Mouse (Mus musculus): ENCODE measurements around the gene Hsf2bp.

Gene Hsf2bp

DNA sequence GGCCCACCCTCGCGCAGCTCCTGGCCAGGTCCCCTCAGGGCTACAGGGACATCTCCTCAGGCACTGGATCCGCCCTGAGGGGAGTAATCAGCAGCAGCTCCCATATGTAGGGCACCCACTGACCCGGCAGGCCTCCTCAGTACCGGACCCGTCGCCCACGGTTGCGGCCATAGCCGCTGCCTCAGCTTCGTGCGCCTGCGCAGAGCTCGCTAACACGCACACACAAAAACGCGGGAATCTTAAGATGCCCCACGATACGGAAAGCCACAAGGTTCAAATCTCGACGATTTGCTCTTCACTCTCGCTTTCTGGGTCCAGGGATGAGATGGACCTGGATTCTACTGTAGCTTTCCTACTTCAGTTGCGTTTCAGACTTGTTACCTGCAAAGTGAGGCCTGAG, 1.8 kb downstream of the Hsf2bp start:
- DNase-seq (ENCODE audit: low read depth, low spot score): peak; percentile 93

DNA sequence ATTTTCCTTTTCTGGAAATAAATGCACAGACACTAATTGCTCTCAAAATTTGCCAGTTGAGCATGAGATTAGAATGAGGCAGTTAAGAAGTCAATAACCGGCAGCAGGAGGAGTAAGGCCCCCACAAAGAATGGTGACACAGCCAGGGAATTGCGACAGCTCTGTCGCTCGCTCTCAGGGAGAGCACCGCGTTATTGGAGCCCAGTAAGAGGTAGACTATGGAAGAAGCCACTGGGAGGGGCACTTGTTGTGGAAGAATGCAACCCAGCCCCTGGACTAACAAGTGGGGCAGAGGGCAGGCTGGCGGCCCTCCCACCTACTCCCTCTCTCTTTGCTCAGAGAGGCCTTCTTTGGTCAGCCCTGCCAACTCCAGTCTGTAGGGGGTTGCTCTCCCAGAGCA, 4.5 kb downstream of the Hsf2bp start:
- DNase-seq (ENCODE audit: low read depth, low spot score): no peak

DNA sequence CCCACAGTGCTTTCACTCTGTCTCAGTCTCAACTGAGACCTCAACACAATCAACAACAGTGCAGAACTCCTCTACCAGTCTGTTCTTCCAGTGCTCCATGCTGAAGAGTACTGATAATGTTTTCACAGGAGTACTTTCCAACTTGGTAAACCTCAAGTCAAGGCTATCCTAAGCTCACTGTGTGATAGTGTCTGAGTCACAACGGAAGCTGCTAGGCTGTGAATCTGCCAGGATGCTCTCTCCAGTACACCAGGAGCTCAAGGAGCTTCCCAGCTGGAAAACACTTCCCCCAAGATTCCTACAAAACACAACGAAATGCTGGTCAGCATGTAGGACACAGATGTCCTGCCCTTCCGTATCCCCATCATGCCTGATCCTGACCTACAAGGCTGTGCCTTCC, 7.8 kb downstream of the Hsf2bp start:
- no peak for DNase-seq (ENCODE audit: low read depth, low spot score)

DNA sequence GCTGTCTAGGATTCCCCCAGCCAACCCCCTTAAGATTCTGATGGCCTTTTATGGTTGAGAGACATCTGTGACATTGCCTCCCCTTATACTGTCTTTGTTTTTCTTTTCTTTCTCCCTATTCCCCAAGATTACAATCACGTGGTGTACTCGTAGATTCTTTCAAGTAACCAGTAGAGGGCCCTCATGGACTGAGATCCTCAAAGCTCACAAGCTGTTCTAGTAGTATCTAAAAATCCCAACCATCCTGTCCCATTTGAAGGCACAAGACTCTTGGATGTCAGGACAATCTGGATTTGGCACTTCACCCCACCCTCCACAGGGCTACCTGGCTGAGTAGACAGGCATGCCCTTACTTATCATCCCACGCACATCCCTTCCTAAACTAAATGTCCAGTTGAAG, 8.5 kb downstream of the Hsf2bp start:
- peak; percentile 75 for DNase-seq (ENCODE audit: low read depth, low spot score)

DNA sequence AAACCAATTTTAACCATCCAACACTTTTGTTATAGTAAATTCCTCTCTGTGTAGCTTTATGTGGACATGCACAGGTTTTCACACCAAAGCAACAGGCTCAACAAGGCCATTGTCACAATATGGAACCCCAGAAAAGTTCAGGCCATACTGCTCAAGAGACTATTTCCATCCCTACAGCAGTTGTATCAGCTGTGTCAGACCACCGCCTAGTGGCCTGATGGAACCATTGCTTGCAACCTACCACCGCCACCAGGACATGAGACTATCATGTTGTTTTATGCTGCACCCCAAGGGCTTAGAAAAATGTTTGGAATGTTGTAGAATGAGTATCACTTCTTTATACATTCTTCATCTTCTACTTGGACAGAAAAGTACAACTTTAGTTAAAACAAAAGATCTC, 10.8 kb downstream of the Hsf2bp start:
- peak; percentile 73 for DNase-seq (ENCODE audit: low read depth, low spot score)

DNA sequence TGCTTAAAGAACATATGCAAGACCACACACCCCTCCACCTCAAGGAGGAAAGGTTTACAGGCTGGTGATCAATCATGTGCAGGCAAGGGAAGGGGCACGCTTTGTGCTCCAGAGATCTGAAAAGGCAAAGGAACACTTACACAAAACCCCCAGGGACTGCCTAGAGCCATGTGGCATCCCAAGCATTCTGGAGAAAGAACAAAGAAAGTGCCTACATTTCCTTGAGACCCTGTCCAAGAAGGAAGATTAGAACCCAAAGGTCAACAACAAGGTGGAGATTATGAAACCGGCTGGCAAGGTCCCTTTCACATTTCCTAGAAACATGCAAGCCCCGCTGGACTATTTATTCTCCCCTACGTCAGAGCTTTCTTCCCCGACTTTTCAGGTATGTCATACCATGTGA, 11.5 kb downstream of the Hsf2bp start:
- no peak for DNase-seq (ENCODE audit: low read depth, low spot score)

DNA sequence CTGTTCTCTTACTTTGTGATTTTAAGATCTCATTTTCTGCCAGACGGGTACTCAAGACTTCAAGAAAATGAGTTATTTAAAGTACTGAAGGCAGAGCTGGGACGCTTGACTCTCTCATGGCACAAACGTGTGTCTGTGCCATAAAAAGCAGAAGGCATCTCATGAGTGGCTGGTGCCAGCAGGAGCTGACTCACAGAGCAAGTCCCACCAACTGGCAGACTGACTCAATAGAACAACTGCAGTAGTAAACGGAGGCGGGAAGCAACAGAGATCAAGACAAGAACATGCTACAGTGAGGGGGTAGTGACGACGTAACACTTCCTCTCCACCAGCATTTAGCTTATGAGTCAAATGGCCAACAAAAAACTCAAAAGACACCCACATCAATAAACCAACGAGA, 13.1 kb downstream of the Hsf2bp start:
- DNase-seq (ENCODE audit: low read depth, low spot score): no peak

DNA sequence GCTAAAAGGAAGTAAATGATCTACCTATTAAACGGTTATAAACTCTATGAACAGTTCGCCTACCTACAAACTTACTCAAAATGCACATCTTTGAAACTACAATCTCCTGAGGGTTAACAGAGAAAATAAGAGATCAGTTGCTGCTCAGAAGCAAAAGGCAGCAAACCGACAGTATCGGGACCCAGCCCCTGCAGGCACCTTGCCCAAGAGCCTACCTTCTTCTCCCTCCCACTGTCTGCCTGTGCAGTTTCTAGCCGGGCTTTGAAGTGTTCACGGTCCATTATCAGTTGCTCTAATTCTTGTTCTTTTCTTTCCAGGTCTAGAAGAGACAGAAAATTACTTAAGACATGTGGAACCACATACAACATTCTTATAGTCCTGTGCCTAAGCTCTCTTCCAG, 13.6 kb downstream of the Hsf2bp start:
- DNase-seq (ENCODE audit: low read depth, low spot score): no peak

DNA sequence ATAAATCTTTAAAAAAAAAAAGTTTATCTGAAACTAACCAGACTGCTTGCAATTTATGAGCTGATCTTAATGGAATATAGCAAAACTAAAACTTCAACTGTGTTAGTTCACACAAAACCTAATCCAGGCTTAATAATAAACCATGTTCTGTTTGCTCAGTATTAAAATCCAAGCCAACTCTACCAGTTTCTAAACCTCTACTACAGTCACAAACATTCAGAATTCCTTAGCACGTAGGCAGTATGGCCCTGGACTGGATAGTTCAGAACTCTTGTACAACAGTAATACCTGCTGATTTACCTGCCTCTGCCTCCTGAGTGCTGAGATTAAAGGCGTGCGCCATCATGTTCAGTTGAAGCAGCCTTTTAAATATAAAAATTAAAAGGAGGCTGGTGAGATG, 14.2 kb downstream of the Hsf2bp start:
- no peak for DNase-seq (ENCODE audit: low read depth, low spot score)

DNA sequence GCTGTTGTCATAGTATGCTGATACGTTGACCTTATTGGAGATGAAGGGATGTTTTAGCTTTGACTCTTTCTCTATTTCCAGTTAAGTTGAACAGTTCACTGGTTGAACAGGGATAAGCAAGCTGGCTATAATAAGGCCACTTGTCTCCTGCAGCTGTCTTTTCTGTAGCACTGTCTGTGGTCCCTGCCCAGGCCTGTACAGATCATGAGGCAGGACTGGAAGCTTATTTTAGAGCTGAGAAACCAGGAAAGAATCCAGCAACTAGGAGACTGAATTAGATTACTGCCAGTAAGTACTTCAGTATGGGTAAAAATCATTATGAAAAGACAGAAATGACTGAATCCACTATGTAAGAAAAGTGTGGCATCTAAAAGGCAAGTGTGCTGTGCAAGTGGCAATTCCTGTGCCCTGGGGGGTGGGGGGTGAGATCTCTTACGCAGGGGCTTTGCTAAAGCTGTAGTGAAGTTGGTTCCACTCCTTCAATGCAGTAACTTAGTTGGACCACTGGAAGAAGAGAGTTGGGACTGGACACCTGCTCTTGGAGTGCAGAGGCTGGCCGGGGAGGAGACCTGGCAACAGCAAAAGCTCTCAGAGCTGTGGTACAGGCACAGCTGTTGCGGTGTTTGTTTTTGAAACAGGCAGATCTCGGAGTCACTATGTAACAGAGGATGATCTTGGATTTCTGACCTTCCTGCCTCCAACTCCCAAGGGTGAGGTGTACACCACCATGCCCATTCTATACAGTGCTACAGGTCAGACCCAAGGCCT, 17.8 kb downstream of the Hsf2bp start:
- DNase-seq (ENCODE audit: low read depth, low spot score): no peak

DNA sequence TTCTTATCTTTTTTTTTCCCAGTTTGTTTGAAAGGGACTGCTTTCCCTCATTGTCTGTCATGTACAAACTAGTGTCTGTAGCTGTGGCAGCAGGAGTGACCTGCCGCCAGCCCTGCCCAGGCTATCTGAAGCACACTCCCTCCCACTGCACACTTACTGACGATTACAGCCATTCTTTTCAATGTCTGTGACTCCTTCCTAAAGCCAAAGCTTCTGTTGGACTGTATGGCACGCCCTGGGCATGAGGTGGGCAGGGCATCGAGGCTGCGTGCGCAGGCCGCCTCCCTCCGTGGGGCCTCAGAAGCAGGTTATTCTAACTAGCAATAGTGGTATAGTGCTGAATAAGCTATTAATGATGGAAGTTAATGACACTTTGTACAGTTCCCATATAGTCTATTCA, 19.7 kb downstream of the Hsf2bp start:
- no peak for DNase-seq (ENCODE audit: low read depth, low spot score)

DNA sequence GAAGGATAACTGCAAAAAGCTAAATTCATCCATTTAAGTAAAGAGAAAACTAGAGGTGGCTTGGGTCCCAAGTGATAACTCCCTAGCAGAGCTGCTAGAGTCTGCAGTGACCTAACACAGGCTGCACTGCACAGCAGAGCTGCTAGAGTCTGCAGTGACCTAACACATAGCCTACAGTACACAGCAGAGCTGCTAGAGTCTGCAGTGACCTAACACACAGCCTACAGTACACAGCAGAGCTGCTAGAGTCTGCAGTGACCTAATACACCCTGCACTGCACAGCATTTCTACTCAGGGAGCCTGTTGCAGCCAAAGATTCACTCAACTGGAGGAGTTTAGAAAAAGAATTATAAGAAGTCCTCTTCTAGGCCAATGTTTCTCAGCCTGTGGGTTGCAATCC, 22.5 kb downstream of the Hsf2bp start:
- DNase-seq (ENCODE audit: low read depth, low spot score): no peak

DNA sequence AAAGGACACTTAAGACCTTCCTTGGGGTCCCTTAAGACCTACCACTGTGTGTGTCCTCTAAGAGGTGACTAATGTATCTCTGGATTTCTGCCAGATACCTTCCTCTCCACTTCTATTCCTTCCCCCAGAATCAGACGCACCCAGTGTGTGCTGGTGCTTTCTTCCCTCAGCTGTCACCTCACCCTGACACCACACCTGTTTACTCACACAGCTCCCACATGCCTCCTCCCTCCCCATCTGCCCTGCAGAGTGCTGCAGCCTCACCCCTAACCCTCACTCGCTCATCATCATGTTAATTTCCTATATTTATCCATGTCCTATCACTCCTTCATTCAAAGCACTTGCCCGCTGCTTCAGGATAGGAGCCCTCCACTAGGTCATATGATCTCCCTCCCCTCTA, 23.9 kb downstream of the Hsf2bp start:
- no peak for DNase-seq (ENCODE audit: low read depth, low spot score)

DNA sequence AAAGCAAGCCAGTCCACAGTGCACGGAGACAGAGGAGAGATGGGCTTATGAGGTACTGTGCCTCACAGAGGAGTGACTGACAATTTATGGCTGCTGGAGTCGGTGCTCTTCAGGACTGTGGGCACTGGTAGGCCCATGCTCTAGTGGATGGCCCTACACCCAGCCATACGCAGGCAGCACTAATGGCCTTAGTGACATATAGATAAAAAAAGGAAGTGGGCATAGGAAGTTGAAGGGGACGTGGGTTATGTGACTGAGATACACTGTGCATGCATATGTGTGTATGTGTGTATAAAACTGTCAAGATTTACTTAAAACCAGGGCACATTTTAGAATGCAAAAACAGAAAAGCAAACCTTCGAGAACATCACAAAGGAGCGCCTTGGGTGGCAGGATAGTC, 24.5 kb downstream of the Hsf2bp start:
- DNase-seq (ENCODE audit: low read depth, low spot score): no peak

DNA sequence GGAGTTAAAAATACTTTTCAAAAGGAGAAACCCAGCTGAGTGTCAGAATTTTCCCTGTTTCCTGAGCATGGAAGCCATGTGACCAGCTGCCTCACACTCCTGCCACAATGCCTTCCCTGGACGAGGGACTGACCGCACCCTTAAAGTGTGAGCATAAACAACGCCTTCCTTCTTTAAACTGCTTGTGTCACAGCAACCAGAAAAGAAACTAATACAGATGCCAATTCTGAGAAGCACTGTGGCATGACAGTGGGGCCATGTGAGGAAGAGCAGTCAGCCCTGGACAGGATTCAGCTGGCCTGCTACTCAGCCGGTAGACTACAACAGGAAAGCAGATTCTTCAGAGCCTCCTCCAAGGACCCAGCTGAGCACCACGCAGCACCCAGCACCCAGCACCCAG, 29.3 kb downstream of the Hsf2bp start:
- no peak for DNase-seq (ENCODE audit: low read depth, low spot score)

DNA sequence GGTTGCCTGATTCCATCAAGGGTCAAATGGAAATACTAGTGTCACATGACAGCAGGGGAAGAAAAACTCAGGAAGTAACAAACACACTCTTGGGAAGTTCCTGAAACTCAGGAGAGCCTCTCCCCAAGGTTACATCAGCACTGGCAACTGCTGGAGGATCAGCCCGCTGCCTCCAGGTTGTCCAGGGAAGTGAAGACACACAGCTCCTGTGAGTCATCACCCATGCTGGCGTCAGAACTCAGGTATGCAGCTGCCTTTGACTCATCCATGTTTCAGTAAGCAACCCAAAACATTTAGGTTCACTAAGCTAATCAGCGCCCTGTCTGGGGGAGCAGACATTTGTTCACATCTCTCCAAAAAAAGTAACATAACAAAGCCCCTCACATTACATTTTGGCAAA, 32.9 kb downstream of the Hsf2bp start:
- DNase-seq (ENCODE audit: low read depth, low spot score): no peak

DNA sequence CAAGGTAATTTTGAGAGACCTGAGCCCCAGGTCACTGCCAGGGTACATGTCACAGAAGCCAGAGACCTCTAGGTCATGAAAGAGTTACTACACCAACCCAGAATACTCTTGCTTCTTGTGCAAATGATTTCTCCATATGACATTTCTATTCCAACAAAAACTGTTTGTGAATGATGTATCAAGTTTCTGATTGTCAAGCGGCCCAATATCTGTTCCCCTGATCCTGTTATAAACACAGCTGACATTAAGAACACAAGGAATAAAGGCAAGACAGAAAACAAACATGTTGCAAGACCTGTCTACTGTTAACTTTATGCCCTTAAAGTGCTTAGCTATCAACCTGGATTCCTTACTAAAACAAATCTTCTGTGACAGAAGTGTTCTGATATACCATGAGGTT, 37.8 kb downstream of the Hsf2bp start:
- no peak for DNase-seq (ENCODE audit: low read depth, low spot score)

DNA sequence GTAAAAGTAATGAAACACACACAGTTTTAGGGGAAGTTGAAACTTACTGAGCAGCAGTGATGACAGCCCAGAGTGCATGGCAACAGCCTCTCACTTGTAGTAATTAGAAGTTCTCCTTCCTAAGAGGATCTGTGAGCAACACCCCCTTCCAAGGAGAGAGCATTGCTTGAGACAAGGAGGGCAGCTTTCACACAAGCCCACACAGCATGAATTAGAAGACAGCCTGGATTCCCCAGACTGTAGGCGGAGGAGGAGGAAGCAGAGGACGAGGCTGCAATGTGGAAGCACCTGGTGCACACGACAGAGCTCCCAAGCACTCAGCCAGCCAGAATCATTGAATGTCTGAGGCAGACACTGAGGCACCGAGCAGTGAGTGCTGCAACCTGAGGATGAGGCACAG, 39.8 kb downstream of the Hsf2bp start:
- no peak for DNase-seq (ENCODE audit: low read depth, low spot score)

DNA sequence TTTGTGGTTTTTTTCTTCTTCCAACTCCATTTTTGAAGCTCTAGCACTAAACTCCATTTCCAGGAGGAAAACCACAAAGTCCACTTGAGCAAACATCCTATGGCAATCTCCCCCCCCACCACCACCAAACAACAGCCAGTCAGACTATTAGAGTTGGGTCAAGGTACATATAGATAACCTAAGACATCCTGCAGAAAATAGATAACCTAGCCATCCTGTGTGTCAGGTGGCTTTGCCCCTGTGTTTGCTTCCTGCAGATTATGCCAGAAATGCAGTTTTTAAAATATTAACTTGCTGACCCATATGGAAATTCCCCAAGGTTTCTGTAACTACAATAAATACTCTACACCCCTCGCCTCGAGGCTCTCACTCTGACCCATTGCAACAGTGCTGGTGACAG, 40.4 kb downstream of the Hsf2bp start:
- no peak for DNase-seq (ENCODE audit: low read depth, low spot score)

DNA sequence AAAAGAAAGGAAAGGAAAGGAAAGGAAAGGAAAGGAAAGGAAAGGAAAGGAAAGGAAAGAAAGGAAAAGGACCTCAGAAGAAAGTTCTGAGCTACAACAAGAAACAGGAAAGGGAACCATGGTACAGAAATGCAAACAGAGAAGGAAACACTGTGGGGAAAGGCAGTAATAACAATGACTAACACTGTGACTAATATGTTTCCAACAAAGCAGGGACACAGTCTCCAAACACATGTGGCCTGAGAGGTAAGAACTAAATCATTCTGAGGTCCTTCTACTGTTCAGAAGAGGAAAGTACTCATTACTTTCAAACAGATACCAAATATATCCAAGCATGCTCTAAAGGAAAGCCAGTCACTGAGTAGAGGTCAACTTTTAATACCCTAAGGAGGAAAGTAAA, 42.0 kb downstream of the Hsf2bp start:
- DNase-seq (ENCODE audit: low read depth, low spot score): no peak

DNA sequence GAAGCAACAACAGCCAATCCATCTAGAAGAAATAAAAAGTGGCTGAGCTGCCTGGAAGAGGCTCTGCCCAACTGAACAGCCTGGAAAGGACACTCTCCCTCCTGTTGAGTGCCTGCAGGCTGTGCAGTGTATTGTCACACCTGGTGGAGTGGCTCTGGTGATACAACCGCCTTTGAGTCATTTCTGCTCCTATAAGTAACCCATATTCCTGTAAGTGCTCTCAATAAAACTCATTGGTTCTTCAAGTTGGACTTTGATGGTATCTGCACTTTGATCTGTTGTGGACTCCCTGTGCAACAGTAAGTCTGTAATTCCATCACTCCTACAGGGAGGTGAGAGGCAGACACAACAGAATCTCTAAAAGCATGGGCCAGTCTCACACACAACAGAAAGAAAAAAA, 42.8 kb downstream of the Hsf2bp start:
- no peak for DNase-seq (ENCODE audit: low read depth, low spot score)

DNA sequence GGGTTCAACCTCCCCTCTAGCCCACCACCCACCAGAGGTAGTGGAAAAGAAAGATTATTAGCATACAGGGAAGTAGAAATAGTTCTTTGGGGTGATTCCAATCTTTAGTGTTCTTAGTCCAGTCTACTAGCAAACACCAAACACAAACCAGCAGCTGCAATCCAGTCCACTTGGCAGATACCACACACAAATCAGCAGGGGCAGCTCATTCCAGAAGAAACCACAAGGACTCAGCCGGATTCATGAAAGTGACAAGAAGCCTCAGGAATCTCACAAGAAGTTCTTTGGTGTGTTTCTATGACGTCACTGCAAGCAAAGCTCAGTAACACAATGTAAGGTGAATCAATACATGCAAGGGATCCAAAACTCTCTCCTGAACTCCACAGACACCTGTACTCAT, 44.1 kb downstream of the Hsf2bp start:
- DNase-seq (ENCODE audit: low read depth, low spot score): no peak

DNA sequence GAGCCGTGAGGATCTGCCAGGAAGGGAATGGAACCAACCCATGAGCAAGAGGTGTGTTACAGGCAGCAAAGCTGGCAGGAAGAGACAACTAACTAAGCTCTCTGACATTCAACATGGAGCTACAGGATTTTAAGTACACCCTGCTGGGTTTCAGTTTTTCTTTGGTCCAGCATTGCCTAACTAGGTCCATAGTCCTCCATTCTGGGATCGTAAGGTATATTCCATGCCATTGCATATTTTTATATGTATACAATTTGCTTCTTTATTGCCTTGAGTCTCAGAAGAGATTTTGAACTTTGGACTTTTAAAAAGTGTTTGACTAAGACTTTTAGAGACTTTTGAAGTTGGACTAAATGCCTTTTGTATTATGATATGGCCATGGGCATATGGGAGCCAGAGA, 47.1 kb downstream of the Hsf2bp start:
- no peak for DNase-seq (ENCODE audit: low read depth, low spot score)

DNA sequence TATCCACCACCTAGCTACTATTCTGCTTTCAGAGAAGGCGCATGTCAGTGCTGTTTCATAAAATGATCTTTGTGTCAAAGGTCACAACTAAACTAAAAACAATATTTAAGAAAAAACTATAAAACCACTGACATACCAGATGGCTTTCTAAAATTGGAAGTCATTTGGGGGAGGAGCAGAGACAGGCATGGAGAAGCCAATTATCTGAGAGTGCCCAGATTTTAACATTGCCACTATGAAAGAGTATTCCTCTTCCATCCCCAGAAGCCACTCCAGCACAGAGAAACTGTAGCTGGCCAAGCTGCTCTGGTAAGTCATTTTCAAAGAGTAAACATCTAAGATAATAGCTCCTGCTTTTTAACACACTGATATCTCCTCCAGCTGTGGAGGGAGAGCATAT, 49.2 kb downstream of the Hsf2bp start:
- DNase-seq (ENCODE audit: low read depth, low spot score): no peak
